Mouse (Mus musculus): Measurements from ENCODE around the gene Slc27a3. TPM values are rescaled to one million over a fixed set of nuclear protein-coding genes. Genes with fewer than 3 reads are reported as not detected.

The Slc27a3 gene
- polyA plus RNA-seq, 1 experiment, result 7.9 TPM

DNA sequence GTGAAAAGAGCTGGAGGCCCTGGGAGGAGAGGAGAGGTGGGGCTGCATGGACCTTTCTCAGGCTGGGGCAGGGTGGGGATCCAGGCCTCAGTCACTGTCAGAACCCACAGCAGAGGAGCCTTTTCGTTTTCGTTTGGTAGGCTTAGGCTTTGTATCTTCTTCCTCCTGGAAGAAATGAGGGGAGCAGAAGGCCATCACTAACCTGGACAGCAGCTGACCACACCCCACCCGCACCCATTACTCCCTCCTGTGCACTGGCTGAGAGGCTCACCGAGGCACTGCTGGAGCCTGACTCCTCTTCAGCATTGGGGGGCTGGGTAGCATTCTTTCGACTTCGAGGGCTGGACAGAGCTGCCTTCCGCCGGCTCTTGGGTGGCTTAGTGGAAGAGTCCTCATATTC is 2.2 kb upstream of the Slc27a3 start:
- no peak for DNase-seq (ENCODE audit: extremely low spot score in 1 of 2, low spot score in 1 of 2)

DNA sequence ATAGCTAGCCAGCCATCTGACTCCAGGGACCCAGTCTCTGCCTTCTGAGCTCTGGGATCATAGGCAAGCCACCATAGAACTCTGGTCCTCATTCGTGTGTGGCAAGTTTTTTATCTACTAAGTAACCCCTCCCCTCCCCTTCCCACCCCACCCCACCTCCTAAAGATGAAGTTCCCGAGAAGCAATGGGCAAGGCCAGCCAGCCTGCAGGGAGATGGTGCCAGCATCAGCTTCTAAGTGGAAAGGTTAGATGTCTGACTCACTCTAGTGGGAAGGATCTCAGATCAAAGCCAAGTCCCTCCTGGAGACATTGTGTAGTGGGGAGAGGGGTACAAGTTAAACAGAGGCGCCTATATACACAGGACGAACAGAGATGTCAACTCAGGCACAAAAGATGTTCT is 1.3 kb upstream of the Slc27a3 start:
- DNase-seq (ENCODE audit: extremely low spot score in 1 of 2, low spot score in 1 of 2), result no peak

DNA sequence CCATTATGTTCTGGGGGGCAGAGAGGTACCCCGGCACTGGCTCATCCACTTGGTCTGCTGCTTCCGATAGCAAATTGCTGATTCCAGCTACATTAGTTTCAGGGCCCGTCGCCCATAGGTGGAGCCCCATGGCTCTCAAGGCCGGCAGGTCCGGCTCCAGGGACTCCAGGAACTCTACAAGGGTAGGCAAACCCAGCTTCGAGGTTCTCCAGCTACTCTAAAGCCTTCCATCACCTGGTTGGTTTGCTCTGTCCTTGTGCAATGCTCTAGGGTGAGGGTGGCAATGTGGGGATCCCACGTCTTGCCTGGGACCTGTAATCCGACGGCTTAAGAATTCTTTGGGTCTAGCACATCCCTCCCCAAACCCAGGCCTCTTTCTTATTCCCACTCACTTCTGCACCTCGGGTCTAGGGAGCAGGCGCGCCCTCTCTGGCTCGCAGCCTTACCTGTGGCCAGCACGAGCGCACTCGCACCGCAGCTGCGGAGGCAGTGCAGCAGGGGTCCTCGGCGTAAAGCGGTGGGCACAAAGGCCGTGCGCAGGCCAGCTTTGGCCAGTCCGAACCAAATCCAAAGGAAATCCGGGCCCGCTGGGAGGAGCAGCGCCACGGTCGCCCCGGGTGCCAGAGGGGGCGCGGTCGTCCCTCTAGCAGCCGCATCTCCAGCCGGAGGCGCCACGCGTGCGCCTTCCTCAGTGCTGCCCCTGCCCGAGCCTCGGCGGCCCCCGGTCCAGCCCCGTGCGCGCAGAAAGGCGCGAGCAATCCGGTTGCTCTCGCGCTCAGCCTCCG is 820 bp downstream of the Slc27a3 start:
- peak in 1 of 2 experiments; percentile 25 for DNase-seq (ENCODE audit: extremely low spot score in 1 of 2, low spot score in 1 of 2)

DNA sequence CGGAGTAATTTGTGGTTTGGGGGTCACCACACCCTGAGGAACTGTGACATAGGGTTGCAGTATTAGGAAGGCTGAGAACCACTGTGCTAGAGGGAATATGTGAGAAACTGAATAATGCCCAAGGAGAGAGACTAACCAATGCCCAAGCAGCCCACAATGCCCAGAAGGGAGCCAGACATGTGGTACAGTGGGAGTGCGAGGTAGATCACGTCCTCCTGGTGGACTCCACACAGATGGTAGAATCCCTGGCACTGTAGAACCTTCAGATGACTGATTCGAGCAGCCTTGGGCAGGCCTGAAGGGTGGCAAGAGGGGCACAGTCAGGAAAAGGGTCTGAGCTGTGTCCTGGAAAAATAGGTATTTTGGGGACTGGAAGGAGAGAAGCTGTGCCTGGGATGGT is 1.5 kb downstream of the Slc27a3 start:
- no peak for DNase-seq (ENCODE audit: extremely low spot score in 1 of 2, low spot score in 1 of 2)

DNA sequence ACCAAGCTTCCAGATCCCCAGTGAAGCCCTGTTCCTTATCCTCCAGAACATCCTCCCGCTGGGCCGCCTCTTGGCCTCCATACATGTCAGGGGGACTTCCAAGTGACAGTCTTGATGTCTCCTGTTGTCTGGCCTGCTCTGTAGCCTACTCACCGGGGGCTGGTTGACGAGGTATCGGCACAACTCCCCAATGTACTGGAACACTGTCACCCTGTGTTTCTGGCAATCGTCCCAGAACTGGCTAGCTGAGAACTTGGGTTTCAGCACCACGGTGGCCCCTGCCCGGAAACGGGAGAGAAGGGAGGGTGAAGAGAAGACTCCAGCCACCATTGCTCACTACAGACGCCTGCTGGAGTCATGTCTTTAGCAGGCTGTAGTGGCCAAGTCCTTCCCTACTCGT is 2.3 kb downstream of the Slc27a3 start:
- peak in 1 of 2 experiments; percentile 32 for DNase-seq (ENCODE audit: extremely low spot score in 1 of 2, low spot score in 1 of 2)

DNA sequence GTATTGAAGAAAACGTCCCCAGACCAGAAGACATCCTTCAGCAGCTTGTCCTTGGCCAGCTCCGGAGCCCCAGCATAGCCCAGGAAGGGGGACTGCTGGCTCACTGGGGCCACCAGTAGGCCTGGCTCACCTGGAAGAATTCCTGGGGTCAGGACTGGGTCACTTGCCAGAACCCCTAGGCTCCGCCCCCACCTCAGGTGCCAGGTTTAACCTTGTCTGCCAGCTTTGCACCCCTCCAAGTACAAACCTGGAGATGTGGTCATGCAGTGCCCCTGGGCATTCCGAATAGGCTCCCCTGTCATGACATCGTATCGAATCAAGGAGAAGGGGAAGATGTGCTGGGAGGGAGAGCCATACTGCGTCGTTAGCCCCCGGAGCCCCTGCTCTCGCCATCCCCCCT is 2.9 kb downstream of the Slc27a3 start:
- DNase-seq (ENCODE audit: extremely low spot score in 1 of 2, low spot score in 1 of 2), result no peak

DNA sequence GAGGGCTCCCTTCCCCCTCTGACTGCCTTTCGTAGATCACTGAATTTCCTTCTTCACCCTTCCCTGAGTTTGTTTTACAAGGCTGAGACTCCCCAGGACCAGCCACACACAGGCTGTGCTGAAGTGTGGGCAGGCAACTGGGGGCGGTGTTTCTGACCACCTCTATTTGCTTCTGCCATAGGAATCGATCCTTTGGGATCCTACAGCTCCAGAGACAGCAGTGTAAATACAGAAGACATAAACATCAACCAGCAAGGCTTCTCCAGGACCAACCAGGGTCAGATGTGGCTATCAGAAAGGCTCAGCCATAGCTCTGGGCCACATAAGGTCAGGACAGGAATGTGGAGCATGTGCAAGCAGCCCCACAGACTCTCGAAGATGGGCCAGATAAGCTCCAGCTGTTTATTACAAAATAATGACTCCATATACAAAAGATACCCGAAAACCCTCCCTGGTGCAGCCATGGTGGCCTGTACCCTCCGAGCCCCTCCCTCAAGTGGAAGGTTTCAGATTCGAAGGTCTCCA is 4.8 kb downstream of the Slc27a3 start:
- no peak for DNase-seq (ENCODE audit: extremely low spot score in 1 of 2, low spot score in 1 of 2)

DNA sequence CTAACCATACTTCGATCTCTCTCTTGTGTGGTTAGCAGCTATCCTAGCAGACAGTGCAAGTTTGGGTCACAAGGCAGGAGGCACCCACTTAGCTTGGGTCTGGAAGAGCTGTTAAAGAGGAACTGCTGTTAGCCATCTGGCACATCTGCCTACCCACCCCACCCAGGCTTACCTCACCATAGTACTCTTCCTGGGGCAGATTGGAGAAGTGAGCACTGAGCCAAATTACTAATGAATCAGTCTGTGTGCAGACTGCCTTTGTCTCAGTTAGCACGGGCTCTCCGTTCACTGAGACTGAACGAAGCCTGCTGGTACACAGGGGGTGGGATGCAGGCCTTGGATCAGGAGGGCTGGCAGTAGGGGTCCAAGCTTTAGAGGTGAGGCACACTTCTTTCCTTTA is 6.0 kb downstream of the Slc27a3 start:
- no peak for DNase-seq (ENCODE audit: extremely low spot score in 1 of 2, low spot score in 1 of 2)

DNA sequence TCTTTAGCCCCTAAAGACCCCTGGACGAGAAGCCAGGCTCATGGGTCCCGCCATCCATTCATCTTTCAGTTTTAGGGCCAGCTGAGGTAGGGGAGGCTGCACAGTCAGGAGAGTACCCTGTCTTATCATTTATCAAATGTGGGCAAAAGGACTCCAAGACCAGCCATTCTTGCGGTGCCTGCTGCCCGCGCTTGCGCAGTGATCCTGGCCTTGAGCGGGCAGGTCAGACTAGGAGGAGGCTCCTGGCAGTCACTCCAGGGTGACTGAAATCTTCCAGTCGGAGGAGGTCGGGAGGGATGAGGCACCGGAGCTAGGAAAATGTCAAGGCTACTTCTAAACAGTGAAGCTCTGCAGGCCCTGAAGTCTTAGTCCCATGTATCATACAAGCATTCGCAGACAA is 8.0 kb downstream of the Slc27a3 start:
- DNase-seq (ENCODE audit: extremely low spot score in 1 of 2, low spot score in 1 of 2), result no peak

DNA sequence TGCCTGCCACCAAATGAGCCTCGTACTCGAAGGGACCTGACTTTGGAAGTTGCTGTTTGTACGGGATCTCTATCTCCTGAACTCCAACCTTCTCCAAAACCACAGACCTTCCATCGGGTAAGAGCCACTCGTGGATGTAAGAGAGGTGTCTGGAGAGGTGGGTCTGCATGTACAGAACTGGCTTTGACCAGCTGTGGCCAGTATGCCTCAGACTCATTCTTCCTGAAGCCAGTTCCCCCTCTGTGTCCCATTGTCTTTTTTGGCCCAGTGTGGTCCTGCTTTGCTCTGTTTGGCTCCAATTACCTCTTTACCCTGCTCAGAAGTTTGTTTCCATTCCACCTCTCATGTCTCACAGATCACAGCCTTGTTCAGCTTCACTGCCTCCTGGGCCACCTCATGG is 11.2 kb downstream of the Slc27a3 start:
- no peak for DNase-seq (ENCODE audit: extremely low spot score in 1 of 2, low spot score in 1 of 2)

DNA sequence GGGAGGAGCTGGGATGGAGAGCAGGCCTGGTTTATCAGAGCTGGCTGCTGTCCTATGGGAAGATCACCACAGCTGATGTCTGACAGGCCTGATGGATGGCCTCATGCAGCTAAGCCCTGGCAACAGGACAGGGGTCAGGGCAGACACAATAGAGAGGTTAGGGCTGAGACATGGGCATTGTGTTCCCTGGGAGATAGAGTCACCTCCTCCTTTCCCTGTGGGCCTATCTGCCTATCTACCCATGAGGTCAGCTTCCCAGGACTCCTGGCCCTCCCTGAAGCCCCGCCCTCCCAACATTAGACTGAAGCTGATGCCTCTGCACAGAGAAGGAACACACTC is 13.5 kb downstream of the Slc27a3 start:
- DNase-seq (ENCODE audit: extremely low spot score in 1 of 2, low spot score in 1 of 2), result no peak

DNA sequence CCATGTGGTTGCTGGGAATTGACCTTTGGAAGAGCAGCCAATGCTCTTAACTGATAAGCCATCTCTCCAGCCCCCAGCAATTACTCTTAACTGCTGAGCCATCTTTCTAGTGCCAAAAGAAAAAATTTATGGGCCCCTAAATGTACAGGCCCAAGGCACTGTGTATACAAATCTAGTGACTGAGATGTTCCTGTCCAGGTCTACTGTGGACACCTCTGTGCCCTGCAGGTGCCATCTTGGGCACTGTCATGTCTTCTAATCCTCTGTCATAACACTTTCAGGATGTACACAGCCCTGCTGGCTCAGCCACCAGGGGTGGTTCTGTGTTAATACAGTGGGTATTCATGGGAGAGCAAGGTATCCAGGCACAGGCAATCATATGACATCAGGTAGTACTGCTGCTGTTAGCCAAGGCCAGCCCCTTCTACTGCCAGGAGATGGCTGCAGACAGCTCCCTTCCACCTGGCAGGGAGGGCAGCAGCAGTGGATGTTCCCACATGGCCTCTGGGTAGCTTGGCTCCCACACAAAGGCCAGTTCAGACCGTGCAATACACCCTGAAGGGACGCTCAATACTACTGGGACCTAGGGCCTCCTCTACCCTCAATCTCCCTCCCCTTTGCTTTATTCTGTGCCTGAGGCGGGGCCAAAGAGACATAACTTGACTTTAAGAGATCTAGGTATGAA is 14.0 kb downstream of the Slc27a3 start:
- DNase-seq (ENCODE audit: extremely low spot score in 1 of 2, low spot score in 1 of 2), result no peak

DNA sequence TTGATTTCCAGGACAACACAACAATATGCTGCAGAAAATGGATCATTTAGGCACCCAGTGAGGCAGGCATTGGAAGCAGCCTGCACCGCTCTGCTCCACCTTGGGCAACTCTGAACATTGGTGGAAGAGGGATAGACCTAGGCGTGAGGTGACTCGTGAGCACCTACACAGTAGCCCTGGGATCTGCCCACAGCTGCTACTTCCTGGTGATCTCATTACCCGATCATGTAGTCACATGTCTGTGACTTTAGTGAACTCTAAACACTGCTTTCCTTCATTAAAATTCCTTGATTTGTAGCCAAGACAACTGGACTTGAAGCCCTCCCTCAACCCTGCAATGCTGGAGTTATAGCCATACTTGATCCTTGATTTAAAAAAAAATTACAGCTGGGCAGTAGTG is 15.4 kb downstream of the Slc27a3 start:
- DNase-seq (ENCODE audit: extremely low spot score in 1 of 2, low spot score in 1 of 2), result no peak

DNA sequence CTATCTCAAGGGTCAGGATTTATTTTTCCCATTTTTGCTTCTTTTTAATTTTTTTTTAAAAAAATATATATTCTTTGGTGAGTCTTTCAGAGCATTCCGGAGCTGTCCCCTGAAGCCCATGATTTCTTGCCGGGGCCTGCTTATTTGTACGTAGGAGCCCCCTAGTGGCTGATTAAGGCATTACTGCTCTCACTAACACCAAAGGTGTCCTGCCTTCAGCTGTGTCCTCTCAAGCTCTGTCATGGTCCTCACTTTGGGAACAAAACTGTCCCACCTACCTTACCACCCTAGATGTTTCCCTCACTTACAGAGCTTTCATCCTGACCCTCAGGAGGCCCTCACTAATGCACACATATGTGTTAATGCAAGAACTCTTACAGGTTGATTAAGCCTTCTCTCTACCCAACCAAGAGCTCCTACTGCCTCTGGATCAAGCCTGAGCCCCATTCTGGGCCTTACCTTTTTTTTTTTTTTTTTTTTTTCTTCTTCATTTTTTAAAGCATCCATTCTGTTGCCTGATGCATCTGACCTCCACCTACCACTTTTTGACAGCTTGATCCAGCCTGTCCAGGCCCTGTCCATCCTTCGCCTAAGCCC is 16.2 kb downstream of the Slc27a3 start:
- DNase-seq (ENCODE audit: extremely low spot score in 1 of 2, low spot score in 1 of 2), result peak; percentile 72 to 94

DNA sequence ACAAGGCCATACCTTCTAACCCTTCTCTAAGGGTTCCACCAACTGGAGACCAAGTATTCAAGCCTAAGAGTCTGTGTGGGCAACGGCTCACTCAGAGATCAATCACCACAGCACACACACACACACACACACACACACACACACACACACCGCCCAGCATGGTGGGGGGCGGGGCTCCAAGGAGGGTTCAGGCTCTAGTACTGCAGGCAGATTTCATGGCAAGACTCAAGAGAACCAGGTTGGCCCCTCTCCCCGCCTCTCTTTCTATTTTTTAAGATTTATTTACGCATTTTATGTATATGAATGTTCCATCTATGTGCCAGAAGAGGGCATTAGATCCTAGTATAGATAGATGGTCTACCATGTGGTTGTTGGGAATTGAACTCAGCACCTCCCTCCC is 16.9 kb downstream of the Slc27a3 start:
- DNase-seq (ENCODE audit: extremely low spot score in 1 of 2, low spot score in 1 of 2), result no peak

DNA sequence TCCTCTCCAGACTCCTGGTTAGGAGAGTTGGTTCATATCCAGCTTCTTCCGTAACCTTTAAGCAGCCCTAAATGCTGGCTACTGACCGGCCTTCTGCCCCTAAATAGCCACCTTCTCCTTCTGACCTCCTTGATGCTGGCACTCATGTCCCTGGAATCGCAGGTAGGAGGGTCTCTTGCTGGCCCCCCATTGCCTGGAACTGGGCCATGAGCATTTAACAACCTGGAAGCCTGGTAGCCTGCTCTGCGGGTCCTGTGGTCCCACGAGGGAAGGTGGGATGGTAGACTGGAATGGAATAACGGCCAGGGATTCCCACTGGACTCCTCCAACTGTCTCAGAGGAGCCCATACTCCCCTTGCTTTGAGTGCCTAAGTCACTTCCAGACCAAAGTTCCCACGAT is 17.9 kb downstream of the Slc27a3 start:
- no peak for DNase-seq (ENCODE audit: extremely low spot score in 1 of 2, low spot score in 1 of 2)

DNA sequence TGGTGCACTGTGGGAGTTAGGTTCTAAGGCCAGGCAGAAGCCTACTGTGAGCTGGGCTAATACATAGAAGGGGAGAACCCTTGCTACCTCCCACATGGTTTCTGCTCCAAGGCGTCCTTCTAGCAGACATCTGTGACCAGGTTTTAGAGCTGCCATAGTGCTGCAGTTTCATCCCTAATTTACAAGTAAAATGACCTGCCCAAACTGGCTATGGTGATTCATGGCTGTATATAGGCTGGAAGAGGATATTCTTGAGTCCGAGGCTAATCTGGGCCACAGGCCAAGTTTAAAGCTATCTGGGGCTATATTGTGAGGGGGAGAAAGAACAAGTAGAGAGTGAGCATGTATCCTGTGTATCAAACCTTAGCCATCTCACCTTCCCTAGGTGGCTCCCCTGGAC is 20.7 kb downstream of the Slc27a3 start:
- peak; percentile 36 to 72 for DNase-seq (ENCODE audit: extremely low spot score in 1 of 2, low spot score in 1 of 2)

DNA sequence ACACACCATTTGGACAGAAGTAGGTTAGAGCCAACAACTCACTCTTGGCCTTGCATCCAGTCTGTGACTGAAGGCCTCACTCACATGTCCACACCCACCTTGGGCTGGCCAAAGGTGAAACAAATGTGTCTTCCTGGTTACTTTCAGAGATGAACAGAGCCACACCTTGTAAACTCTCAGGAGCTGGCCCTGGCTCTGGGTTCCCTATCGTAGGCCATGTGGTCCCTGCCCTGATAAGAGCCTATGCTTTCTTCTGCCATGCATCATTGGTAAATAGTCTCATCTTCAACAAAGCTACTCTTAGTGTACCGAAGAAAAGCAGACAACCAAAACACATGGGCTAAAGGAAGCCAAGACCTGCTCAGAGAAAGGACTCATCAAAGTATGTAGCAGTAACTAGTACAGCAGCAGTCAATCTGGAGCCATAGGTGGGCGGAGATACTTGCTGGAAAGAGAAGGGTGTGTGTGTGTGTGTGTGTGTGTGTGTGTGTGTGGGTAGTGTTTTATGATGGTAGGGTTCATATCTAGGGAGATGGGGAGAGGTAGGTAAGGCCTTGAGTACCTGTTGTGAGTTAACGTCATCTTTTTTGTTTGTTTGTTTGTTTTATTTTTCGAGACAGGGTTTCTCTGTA is 22.6 kb downstream of the Slc27a3 start:
- DNase-seq (ENCODE audit: extremely low spot score in 1 of 2, low spot score in 1 of 2), result no peak

DNA sequence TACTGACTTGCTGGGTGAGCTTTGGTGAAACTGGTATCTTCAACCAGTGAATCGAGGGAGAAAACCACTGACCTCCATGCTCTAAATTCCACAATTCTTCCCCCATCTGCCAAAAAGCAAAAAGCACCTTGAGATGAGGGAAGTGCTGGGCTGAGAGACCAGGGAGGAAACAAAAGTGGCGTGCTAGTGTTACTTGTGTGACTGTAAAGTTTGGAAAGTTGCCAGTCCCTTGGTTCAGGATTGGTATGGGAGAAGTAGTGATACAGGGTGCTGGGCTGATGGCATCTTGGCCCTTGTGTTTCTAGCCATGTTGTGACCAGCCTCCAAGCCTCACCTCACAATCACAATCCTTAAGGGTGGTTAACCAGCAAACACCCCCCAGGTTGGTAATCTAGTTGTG is 27.4 kb downstream of the Slc27a3 start:
- no peak for DNase-seq (ENCODE audit: extremely low spot score in 1 of 2, low spot score in 1 of 2)

DNA sequence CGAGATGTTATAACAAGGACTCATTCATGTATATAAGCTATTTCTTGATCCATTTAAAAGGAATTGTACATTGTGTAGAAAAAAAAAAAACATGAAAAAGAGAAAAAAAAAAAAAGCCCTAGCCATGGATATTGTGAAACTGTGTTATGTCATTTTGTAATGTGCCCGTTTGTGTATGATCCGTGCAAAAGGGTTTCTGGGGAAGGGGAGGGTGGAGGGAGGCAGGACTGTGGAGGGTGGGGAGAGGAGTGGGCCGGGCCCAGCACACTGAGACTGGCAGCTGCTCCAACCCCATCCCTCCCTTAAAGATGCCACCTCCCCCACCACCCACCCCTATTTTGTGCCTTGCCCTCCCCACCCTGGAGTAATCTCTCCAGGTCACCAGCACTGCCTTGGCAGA is 28.3 kb downstream of the Slc27a3 start:
- no peak for DNase-seq (ENCODE audit: extremely low spot score in 1 of 2, low spot score in 1 of 2)

DNA sequence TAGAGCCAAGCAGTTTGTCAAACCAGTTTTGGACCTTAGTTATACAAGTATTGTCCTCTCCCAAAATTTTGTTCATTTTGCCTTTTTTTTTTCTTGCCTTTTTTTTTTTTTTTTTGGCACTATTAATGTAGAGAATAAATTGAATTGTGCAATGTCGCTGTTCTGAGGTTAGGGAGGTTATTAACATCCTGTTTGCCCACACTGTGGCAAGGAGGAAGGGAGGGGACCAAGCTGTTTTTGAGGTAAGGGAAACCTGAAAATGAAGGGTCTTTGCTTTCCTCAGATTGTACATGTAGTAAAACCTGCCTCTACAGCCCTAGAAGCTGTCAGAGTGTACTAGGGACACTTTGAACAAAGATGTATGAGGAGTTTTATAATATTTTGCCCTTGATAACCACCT is 30.5 kb downstream of the Slc27a3 start:
- DNase-seq (ENCODE audit: extremely low spot score in 1 of 2, low spot score in 1 of 2), result no peak

All from frontal cortex, adult 2 months (tissue).